Mouse (Mus musculus) telencephalon, adult 2 months (tissue): ENCODE measurements around the gene Spag7.
A peak's percentile ranks its signal among the peaks of the same experiment; 100 is the strongest.

ENCODE experiments used
- DNase-seq: peaks from one replicate; pipeline ENCODE4 v3.0.0-alpha.2; 2011; ENCODE audit warnings: low read depth, low spot score

The Spag7 gene

DNA sequence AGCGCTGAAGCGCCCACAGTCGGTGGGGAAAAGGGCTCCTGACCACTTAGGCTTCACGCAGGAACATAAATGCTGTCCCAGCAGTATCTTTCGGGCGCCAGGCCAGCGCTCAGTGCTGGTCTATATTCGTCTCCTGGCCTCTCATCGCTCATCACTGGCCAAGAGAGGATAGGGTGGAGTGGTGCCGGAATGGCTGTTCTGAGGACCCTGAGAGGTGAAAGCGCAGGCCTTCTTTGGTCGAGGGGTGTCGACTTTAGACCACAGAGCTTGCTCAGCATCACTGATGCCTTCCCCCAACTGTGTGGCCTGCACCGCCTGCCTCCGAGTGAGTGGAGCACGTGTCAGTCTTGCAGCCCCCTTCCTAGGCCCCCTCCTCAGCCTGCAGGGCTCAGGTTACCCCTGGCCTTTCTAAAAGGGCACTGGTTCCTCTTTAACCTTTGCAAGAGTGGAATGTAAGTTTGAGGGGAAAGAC, 12.7 kb downstream of the Spag7 start:
- no peak for DNase-seq

DNA sequence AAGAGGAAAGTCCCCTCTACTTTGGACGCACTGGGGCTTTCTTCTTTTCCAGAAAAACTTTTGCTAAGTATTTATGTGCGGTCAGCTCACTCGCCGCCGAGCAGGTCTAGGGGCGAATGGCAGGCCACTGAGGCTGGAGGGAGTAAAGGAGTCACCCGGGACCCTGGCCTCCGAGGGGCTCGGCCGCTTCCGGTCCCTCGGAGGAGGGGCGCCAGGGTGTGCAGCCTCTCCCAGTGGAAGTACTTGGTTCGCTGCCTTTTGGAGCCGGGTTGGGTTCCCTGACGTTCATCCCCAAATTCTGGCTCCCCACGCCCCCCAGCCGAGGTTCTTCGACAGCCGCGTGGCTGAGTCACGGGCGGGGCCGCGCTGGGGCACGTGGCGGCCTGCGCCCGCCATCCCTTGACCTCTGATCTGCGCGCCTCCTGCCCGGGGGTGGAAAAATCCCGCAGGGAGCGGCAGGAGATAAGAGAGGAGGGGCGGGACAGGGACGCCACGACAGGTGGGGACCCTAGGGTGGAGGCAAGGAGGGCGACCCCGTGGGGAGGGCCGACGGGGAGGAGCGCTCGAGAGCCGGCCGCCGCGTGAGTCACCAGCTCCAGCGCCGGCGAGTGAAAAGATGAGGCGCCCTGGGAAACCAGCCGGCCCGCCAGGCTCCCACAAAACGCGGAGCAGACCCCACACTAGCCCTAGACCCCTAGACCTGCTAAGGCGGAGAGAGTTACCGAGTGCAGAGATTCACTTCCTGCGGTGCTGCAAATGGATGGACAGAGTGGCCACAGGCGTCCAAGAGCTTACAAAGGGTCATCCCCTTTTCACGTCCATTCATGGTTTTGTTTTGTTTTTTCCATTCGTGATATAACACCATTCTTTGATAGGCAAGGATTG, 13.4 kb downstream of the Spag7 start:
- no peak for DNase-seq

DNA sequence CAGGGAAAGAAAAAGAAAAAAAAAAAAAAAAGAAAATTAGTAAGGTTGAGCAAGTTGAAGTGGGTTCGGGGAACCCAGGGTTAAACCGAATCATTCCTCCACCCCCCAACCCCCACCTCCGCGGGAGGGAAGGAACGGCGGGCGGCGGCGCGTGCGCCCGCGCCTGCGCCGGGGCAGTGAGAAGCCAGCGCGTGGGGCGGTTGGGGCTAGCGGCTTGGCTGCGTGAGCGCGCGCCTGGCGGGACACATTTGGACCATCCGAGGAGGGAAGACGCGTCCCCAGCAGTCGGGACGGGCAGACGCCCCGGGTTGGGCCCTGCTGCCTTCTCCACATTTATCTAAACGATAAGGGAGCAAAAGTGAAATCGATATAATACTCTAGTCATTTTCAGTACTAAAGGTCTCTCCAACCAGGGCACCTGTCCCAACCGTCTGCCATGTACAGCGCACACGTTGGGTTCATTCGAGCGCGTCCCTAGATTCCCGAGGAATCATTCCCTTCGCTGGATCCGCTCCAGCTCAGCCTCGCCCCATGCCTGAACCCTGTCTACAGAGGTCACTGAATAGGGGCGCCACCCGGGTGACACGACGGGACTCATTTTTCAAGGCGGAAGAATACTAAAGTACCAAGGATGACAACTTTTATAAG, 14.2 kb downstream of the Spag7 start:
- DNase-seq: peak; percentile 55

- DNase-seq: peak; percentile 62
Measured at GRCm38 (mm10) chr11:70654198-70654922, 14.9 kb downstream of the Spag7 start, which contains the start of gene Pfn1. Gene Pfn1, minus strand, starts transcription at chr11:70654644.

DNA sequence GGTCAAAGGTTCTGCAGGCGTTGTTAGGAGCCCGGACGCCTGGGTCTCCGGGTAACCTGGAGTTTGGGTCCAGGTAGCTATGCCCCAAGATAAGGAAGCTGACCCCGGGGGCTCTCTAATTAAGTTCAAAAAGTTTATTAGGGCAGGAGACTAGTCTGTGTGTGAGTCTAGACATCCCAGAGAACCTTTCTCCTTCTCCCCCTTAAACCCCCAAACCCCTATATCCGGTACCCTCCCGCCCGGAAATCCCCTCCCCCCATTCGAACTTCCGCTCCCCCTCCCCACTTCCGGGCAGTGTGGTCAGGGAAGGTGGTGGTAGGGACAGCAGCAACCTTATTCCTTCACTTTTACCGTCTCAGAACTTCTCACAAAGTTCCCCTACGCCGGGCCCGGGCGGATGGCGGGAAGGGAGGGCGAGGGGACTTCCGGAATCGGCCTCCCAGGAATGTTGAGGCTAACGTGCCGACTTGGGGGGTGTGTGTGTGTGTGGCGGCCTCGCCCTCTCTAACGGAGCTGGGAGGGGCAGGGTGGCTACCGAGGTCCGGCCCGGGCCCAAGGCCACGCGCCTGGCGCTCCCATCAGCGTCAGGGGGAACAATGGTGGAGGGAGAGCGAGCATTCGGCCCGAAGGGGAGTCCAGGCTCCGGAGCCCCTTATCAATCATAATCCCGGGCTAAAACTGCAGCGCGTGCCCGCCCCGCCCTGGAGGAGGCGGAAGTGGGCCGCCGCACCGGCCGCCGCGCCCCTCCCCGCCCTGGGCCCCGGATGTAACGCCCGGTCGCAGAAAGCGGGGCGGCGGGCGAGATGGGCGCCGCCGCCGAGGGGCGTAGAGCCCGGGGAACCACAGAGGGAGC, 15.6 kb downstream of the Spag7 start:
- no peak for DNase-seq

GRCm38 (mm10) chr11:70652884-70653344, 16.3 kb downstream of the Spag7 start:
- DNase-seq: no peak

- DNase-seq: no peak
Measured at GRCm38 (mm10) chr11:70652029-70652883, 17.0 kb downstream of the Spag7 start.

DNA sequence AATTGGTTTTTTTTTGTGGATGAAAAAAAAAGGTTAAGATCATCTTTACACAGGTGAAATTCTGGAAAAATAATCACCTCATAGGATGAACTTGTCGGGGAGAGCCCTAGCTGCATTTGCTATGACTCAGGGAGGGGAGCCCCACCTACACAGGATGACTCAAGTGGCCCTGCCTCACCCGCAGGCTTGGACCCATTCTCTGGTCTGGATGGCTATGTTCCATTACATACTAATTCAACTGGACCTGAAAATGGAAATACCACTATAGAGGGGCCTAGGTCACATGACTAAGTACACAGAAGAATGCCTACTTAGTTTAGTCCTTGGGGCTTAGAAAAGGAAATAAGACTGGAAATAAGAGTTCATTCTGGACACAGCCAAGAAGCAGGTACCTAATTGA, 17.8 kb downstream of the Spag7 start:
- DNase-seq: no peak

- DNase-seq: no peak
Measured at GRCm38 (mm10) chr11:70650322-70651175, 18.7 kb downstream of the Spag7 start.

GRCm38 (mm10) chr11:70649185-70649734, 20.0 kb downstream of the Spag7 start:
- DNase-seq: no peak

DNA sequence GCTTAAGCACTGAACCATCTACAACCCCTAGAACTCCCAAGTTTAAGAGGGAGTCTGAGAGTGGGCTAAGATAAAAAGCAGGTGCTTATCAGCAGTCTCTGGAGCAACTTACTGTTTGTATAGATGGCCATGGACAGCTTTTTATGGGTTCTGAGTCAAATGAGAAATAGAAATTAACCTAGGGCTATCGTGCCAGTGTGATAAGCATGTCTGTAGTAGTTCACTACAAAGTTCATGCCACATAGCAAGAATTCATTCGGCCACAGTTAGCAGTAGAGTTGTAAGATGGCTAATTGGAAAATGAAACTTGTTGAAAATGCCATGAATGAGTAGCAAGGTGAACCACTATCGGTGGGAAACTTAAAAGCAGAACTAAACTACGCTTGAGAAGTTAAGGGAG, 20.7 kb downstream of the Spag7 start:
- no peak for DNase-seq

GRCm38 (mm10) chr11:70647716-70648420, 21.3 kb downstream of the Spag7 start:
- no peak for DNase-seq

- DNase-seq: peak; percentile 99
Measured at GRCm38 (mm10) chr11:70646691-70647650, 22.2 kb downstream of the Spag7 start, which contains the start of the genes Rnf167 and Slc25a11. Gene Rnf167, plus strand, starts transcription at chr11:70647235. Gene Slc25a11, minus strand, starts transcription at chr11:70647479.

- no peak for DNase-seq
Measured at GRCm38 (mm10) chr11:70646259-70646555, 23.0 kb downstream of the Spag7 start.

DNA sequence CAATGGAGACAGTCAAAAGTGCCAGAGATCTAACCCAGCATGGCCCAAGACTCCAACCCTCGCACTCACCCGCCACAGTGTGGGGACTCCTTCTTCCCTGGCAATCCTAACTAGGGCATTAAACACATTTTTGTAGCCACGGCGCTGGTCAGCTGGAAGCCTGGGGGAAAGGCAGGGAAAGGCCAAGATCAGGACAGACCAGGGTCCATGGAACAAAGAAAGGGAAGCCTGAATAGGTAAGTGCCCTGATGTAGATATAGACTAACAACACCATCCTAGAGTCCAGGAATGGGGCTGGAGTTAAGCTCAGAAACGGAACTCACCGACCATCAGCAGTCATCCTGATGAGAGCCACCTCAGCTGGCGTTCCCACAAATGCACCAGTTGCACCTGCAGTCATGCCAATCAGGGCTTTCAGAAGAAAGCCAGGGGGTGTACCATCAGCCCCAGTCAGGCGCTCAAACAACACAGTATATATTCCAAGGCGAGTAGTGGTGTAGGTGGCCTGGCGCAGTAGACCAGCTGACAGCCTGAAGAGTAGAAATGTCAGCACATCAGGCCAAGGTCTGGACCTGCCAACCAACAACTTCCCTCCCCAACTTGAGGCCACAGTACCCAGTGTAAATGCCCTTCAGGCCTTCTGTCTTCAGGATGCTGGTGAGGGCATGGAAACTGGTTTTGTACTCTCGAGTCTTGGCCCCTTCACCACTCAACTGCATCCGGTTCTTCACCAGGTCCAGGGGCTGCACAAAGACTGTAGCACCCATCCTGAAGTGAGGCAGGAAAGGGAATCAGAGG, 23.6 kb downstream of the Spag7 start:
- DNase-seq: no peak

GRCm38 (mm10) chr11:70644564-70645103, 24.6 kb downstream of the Spag7 start:
- no peak for DNase-seq
